Mouse (Mus musculus) B cell, adult 2 months (primary cell): Measurements from ENCODE around the gene Gm8005.
"Not testable (repeated sequence)": the region's sequence is repeated elsewhere in the genome, so short reads cannot be mapped to it uniquely, and the experiment has no call there.

Source experiments
- DNase-seq, 2 experiments: peaks; one replicate each; pipeline ENCODE4 v3.0.0; 2022

Gm8005 gene

DNA sequence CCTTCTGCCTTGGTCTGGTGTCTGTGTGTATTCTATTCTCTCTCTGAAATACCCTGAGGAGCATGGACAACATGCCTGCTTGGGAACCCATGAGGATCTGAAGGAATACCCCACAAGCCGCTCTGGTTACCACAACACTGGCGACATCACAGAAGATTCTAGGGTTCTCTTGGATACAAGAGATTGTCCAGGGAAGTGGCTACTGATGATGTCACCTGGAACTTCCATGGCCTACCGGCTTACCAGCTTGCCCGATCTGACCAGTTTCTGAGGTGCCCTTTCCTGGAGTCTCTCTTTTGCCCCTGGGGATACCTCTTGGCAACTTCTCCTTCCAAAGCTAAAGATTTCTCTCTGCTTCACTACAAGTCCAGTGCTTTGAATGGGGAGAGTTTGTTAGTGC is at the start of gene Gm8005:
TSS of gene Gm8005 (minus strand) at position 101 of the 400 bp plus-strand sequence.
- DNase-seq = not testable (repeated sequence)

DNA sequence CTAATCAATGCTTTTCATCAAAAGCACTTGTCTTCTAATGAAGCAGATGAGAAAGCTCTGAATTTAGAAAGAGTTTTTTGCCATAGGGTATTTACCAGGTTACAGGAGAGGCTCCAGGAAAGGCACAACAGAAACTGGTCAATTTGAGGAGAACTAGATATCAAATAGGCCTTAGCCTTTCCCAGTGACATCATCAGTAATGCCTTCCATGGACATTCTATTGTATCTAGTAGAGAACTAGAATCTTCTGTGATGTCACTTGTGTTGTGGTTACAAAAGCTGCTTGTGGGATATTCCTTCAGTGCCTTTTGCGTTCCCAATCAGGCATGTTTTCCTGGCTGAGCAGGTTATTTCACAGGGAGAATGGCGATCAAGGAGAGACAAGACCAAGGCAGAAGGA is 24.1 kb upstream of the Gm8005 start, which contains the start of gene Gm8011:
TSS of gene Gm8011 (plus strand) at position 301 of the 400 bp plus-strand sequence.
- not testable (repeated sequence) for DNase-seq
